Comparison of ENCODE assay signal across 16 mouse cellular contexts in genomic region chr11:95355661-95356011, GRCm38 (mm10). TPM values are rescaled to one million over a fixed set of nuclear protein-coding genes. Genes with fewer than 3 reads are reported as not detected.
A peak's percentile ranks its signal among the peaks of the same experiment; 100 is the strongest.
DNase-seq lines count a peak whose midpoint lies in the region; ATAC-seq and TF ChIP-seq lines count a peak whose summit lies in the region.
"Had no signal": no experiment of that assay in that cellular context is flagged by ENCODE, and none has a peak within 500 bp of the region (broad histone marks: within the 10 kb centered on the region; RNA-seq: fewer than 3 reads in every experiment).

No protein-coding gene starts in this region.

- TF ChIP-seq POLR2A in heart, adult 2 months (IDR thresholded peaks at IDR 0.05; ENCODE audit: insufficient read depth, low read depth, low read length), result no peak
- TF ChIP-seq POLR2A in bone marrow, adult 2 months (IDR thresholded peaks at IDR 0.05; ENCODE audit: borderline replicate concordance, control insufficient read depth, low read depth, low read length), result no peak

- H3K4me1 ChIP-seq in heart, embryonic 15.5 days (replicated peaks), result peaks cover 26% of the 10 kb centered on the region
- peaks cover 8% of the 10 kb centered on the region for H3K4me1 ChIP-seq in heart, adult 2 months (ENCODE audit: control insufficient read depth, insufficient read depth, low read length)
- peaks cover 22% of the 10 kb centered on the region for H3K4me1 ChIP-seq in bone marrow, adult 2 months (ENCODE audit: control insufficient read depth, insufficient read depth, low read length)

- no peaks in the 10 kb centered on the region for H3K36me3 ChIP-seq in heart, embryonic 15.5 days
- H3K36me3 ChIP-seq in heart, adult 2 months (ENCODE audit: control insufficient read depth, insufficient read depth, low read length), result no peaks in the 10 kb centered on the region
- H3K36me3 ChIP-seq: intestine, embryonic 15.5 days; neural tube, embryonic 15.5 days had no signal

- no peak overlapping the region for H3K4me3 ChIP-seq in heart, embryonic 15.5 days
- no peak overlapping the region for H3K4me3 ChIP-seq in heart, adult 2 months
- H3K4me3 ChIP-seq in bone marrow, adult 2 months (replicated peaks; ENCODE audit: control insufficient read depth, low read depth, low read length), result peak overlapping the region; percentile 61
- H3K4me3 ChIP-seq: intestine, embryonic 15.5 days; neural tube, embryonic 15.5 days had no signal

- WGBS in heart, embryonic 15.5 days, result 88% methylated on average over 5 of the region's 5 CpGs
- 81% methylated on average over 5 of the region's 5 CpGs for WGBS in heart, adult 2 months
- WGBS in bone marrow, adult 2 months, result 49% methylated on average over 5 of the region's 5 CpGs

- peak; percentile 41 for DNase-seq in CD4-positive, CD25-positive, alpha-beta regulatory T cell, adult 2 months (ENCODE audit: low read depth, low spot score)
- no peak for DNase-seq in heart, adult 2 months
- peak; percentile 47 for DNase-seq in naive thymus-derived CD4-positive, alpha-beta T cell, adult 2 months (ENCODE audit: low read depth)
- DNase-seq in neural tube, embryonic 10.5 days (ENCODE audit: extremely low spot score, low spot score), result no peak
- DNase-seq in frontal cortex, postnatal 36 days (ENCODE audit: low spot score in 2 of 2), result no peak
- DNase-seq: adrenal gland, adult 8-10 months; cerebellum, adult 9-10 months; gastrocnemius, postnatal 14 days; kidney, postnatal 10 days; right cerebral cortex, adult 18-20 months had no signal

- no peak for ATAC-seq in CD4-positive, CD25-positive, alpha-beta regulatory T cell, adult 4 months
- ATAC-seq in heart, embryonic 15.5 days (replicated peaks; ENCODE audit: insufficient number of reproducible peaks, insufficient read depth, low FRiP score, low read depth), result no peak
- ATAC-seq: forebrain, embryonic 14.5 days had no signal

- no peak for TF ChIP-seq CTCF in heart, adult 2 months (IDR thresholded peaks at IDR 0.05)
- TF ChIP-seq CTCF in bone marrow, adult 2 months (IDR thresholded peaks at IDR 0.05; ENCODE audit: control insufficient read depth, insufficient read depth, low read length), result no peak

- H3K79me2 ChIP-seq in heart, adult 2 months (replicated peaks; ENCODE audit: control insufficient read depth, insufficient read depth, low read length), result no peaks in the 10 kb centered on the region

- H3K27ac ChIP-seq in heart, embryonic 15.5 days, result no peak overlapping the region
- no peak overlapping the region; the same call in 1 of the 2 replicates for H3K27ac ChIP-seq in heart, adult 2 months
- peak overlapping the region; percentile 95 for H3K27ac ChIP-seq in bone marrow, adult 2 months (ENCODE audit: control insufficient read depth, insufficient read depth, low read depth, low read length, poor library complexity)
- H3K27ac ChIP-seq: intestine, embryonic 15.5 days; neural tube, embryonic 15.5 days had no signal

- intact Hi-C loops in heart, adult 2 months (cut with DNase I), result no loop called here

- H3K9ac ChIP-seq in heart, embryonic 15.5 days, result no peak overlapping the region
- H3K9ac ChIP-seq in heart, adult 2 months (ENCODE audit: low read depth, low read length), result no peak overlapping the region
- H3K9ac ChIP-seq: intestine, embryonic 15.5 days; neural tube, embryonic 15.5 days had no signal

- TF ChIP-seq EP300 in heart, adult 2 months (IDR thresholded peaks at IDR 0.05; ENCODE audit: insufficient read depth, low read depth, low read length), result no peak

- H3K4me2 ChIP-seq in heart, embryonic 15.5 days, result peak overlapping the region; percentile 33; the same call in 1 of the 2 replicates
- H3K4me2 ChIP-seq: intestine, embryonic 15.5 days; neural tube, embryonic 15.5 days had no signal

- H3K27me3 ChIP-seq in heart, embryonic 15.5 days, result no peaks in the 10 kb centered on the region
- no peaks in the 10 kb centered on the region for H3K27me3 ChIP-seq in heart, adult 2 months (ENCODE audit: control insufficient read depth, insufficient read depth, low read length)
- H3K27me3 ChIP-seq: intestine, embryonic 15.5 days; neural tube, embryonic 15.5 days had no signal

- H3K9me3 ChIP-seq in heart, embryonic 15.5 days (replicated peaks), result no peaks in the 10 kb centered on the region
- H3K9me3 ChIP-seq: intestine, embryonic 15.5 days; neural tube, embryonic 15.5 days had no signal

RNA-seq across cellular contexts. Expression of gene Fam117a, which starts 18.8 kb away (rescaled TPM):
- 10 to 100 TPM; 21.1 to 26.9 TPM for polyA plus RNA-seq in CD4-positive, CD25-positive, alpha-beta regulatory T cell, adult 4 months (2017; shearing (Covaris generic))
- polyA plus RNA-seq in heart, embryonic 15.5 days (2015; fragmentation: Nextera tagmentation; extraction: Ambion mirVana), result 4.1 and 6.8 TPM in 2 replicates
- total RNA-seq in heart, adult 2 months (2021), result 1 to 10 TPM; 8.6 to 10.0 TPM
- 9.1 and 19.0 TPM in 2 replicates for polyA plus RNA-seq in heart, adult 2 months (2012; rRNA removed)
- 167 and 178 TPM in 2 replicates for polyA plus RNA-seq in bone marrow, adult 2 months (2011; ENCODE audit: insufficient read depth, insufficient read length, low replicate concordance, missing spikeins)

RNA-seq across cellular contexts. Expression of gene Slc35b1, which starts 28.9 kb away (rescaled TPM):
- 10 to 100 TPM; 53.8 to 61.1 TPM for polyA plus RNA-seq in CD4-positive, CD25-positive, alpha-beta regulatory T cell, adult 4 months (2017; shearing (Covaris generic))
- polyA plus RNA-seq in heart, embryonic 15.5 days (2015; fragmentation: Nextera tagmentation; extraction: Ambion mirVana), result 66.0 and 71.5 TPM in 2 replicates
- total RNA-seq in heart, adult 2 months (2021), result 10 to 100 TPM; 34.2 to 41.3 TPM
- polyA plus RNA-seq in heart, adult 2 months (2012; rRNA removed), result 47.2 and 74.2 TPM in 2 replicates
- 34.9 and 49.3 TPM in 2 replicates for polyA plus RNA-seq in bone marrow, adult 2 months (2011; ENCODE audit: insufficient read depth, insufficient read length, low replicate concordance, missing spikeins)

RNA-seq across cellular contexts. Expression of gene Kat7, which starts 45.6 kb away (rescaled TPM):
- 10 to 100 TPM; 44.9 to 65.7 TPM for polyA plus RNA-seq in CD4-positive, CD25-positive, alpha-beta regulatory T cell, adult 4 months (2017; shearing (Covaris generic))
- 43.3 and 51.3 TPM in 2 replicates for polyA plus RNA-seq in heart, embryonic 15.5 days (2015; fragmentation: Nextera tagmentation; extraction: Ambion mirVana)
- 10 to 100 TPM; 25.9 to 28.6 TPM for total RNA-seq in heart, adult 2 months (2021)
- 19.8 and 31.4 TPM in 2 replicates for polyA plus RNA-seq in heart, adult 2 months (2012; rRNA removed)
- 26.3 and 39.0 TPM in 2 replicates for polyA plus RNA-seq in bone marrow, adult 2 months (2011; ENCODE audit: insufficient read depth, insufficient read length, low replicate concordance, missing spikeins)

RNA-seq across cellular contexts. Expression of gene Spop, which starts 58.2 kb away (rescaled TPM):
- 100 to 1,000 TPM; 176 to 230 TPM for polyA plus RNA-seq in CD4-positive, CD25-positive, alpha-beta regulatory T cell, adult 4 months (2017; shearing (Covaris generic))
- 126 and 127 TPM in 2 replicates for polyA plus RNA-seq in heart, embryonic 15.5 days (2015; fragmentation: Nextera tagmentation; extraction: Ambion mirVana)
- total RNA-seq in heart, adult 2 months (2021), result 100 to 1,000 TPM; 155 to 170 TPM
- polyA plus RNA-seq in heart, adult 2 months (2012; rRNA removed), result 69.3 and 112 TPM in 2 replicates
- polyA plus RNA-seq in bone marrow, adult 2 months (2011; ENCODE audit: insufficient read depth, insufficient read length, low replicate concordance, missing spikeins), result 57.9 and 61.3 TPM in 2 replicates

Comparison
In these comparisons a context has a peak if more than half of its experiments do, and no peak if none do; other contexts are left out.
1. DNase-seq: peak in CD4-positive, CD25-positive, alpha-beta regulatory T cell, adult 2 months (single experiment) and naive thymus-derived CD4-positive, alpha-beta T cell, adult 2 months (single experiment); none in heart, adult 2 months (0 of 2), neural tube, embryonic 10.5 days (single experiment) and frontal cortex, postnatal 36 days (0 of 2).